Mouse (Mus musculus): ENCODE results near the gene Tppp3.

Tppp3 gene

DNA sequence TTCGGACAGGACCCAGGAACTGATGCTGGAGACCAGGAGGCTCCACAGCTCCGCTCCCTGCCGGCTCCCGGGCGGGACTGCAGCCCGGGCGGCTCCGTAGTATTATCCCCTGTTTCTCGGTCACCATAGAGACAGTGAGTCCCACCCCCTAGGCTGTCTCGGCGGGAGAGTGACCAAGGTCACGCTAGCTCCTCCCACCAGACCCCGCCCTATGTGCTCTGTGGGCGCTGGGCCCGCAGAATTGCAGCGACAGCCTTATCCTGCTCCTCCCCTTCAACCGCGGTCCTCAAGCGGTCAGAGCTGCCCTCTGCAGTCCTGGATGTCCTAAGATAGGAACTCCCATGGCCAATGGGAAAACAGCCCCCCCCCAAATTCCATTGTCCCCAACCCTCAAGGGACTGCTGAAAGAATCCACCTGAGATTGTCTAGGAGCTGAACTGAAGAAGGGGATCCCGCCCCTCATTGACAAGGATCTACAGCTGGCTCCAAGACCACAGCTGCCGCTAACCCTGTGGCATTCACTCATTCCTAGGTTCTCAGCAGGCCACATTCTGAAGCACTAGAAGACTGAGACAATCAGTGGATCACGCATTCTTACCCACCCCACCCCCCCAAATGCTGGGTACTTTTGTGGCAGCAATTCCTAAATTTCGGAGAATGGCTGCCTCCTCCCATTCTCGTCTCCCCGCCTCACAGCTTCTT lies at the start of gene Tppp3:
TSS of gene Tppp3 (minus strand) at position 213 of the 702 bp plus-strand sequence.
- peak; percentile 41 for DNase-seq

DNA sequence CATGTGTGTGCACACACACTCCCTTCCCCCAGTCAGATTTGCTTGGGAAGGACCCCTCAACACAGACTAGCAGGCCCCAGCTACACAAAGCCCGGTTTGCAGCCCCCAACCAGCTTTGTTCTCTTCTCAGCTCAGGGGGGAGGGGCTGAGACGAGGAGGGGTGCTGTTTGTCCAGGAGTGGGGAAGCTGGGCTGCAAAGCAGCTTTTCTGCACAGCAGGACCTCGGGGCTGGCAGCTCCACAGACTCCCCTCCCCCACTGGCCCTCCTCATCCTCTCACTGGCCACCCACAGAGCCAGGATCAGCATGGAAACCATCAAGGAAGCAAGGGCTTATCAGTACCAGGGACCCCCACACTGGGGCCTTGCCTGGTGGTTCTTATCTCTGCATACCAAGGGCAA lies 49.7 kb upstream of the Tppp3 start:
- no peak for DNase-seq

DNA sequence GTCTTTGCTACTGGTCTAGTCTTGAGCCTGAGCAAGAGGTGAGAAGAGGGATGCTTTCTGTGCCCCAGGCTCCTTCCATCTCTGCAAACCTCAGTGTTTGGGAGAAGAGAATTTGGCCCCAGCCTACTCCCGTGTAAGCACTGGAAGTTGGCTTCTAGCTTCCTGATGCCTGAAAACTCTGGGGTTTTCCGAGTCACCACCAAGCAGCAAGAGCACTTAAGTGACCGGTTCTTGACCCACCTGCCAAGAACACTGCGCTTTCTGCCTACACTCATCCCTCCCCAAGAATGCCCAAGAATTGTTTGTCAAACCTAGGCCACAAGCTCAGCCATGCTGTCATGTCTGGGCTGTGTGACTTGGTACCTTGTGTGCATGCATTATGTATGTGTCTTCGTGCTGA lies 49.2 kb upstream of the Tppp3 start:
- no peak for DNase-seq

DNA sequence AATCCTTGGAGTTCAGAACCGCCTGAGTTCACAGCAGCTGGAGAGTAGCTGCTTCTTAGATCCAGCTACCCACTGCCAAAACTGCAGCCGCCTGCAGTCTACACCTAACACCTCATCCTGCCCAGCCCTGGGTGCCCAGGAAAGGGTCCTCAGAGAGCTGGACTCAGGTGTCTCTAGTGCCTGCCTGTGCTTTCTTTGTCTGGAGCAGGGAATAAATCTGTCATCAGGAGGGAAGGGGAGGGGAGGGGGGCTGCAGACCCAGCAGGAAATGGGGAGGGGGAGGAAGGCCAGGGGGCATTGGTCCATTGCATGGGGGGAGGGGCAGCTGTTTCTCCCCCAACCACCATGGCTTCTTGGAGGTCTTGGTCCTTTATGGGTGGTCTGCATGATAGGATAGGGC lies 48.3 kb upstream of the Tppp3 start:
- DNase-seq, result no peak

DNA sequence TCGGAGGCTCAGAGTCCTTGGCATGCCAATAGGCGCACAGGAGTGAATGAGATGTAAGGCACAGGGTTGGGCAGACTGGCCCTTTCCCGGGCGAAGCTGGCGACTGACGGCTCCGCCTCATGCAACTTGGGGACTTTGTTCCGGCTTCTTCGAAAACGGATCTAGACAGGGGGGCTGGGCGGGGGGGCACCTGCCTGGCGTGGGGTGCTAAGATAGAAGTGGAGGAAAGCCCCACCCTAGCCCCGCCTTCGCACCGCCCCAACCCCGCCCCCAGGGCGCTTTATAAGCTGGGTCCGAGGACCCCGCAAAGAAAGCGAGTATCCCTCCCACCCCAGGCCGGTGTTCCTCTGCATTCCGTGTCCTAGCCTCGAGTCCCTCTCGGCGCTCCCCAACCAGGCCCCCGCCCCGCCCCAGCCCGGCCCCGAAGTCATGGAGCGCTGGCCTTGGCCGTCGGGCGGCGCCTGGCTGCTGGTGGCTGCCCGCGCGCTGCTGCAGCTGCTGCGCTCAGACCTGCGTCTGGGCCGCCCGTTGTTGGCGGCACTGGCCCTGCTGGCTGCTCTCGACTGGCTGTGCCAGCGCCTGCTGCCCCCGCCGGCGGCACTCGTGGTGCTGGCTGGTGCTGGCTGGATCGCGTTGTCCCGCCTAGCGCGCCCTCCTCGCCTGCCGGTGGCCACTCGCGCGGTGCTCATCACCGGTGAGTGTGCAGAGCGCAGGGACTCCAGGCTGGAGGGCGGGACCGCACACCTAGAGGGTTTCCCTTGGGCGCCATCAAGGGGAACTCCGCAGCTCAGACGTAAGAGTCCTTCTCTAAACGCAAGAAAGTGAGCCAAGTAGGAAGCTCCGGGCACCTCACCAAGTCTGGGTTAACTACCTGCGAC lies 47.3 kb upstream of the Tppp3 start, which contains the start of gene Hsd11b2:
TSS of gene Hsd11b2 (plus strand) at position 320 of the 878 bp plus-strand sequence.
- peak; percentile 70 for DNase-seq

DNA sequence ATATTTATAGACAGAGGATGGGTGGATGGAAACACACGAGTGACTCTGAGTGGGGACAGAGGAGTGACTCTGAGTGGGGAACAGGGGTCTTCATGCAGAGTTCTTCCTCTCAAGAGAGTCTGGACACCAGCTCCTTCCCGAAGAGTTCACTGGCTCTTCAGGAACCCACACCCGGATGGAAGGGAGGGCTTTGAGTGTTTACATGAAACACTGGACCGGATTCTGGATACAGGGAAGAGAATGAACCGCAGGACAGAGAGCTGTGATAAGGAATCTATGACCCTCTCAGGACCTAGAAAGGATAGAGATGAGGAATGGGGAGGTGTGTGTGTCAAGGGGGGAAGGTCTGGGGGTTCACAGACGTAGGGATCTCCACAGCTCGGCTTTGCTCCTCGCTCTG lies 46.0 kb upstream of the Tppp3 start:
- no peak for DNase-seq

DNA sequence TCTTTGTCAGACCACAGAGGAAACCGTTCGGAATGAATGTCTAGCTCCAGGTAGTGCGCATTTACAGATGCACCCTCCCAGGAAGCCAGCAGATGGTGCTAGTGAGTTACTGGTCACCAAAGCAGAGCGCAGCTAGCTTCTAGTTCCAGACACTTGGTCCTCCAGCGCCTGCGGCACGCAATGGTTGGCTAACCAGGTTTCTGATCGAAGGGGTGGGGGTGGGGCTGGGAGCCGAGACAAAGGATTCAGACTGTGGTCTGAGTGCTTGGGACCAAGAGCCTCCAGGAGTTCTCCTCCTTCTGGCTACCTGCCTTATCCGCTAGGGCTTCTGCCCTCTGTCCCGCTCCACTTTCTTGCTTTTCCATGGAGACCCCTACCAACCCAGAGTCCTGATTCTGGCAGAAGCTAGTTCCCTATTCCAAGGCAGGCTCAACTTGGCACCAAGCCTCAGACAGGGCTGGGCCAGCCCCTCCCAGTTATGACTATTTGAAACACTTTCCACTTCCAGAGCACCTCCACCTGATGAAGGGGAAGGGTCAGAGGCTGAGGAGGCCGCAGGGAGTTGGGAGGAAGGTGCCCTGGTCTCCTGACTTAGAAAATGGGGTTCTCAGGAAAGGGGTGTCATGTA lies 44.8 kb upstream of the Tppp3 start:
- peak; percentile 79 for DNase-seq

DNA sequence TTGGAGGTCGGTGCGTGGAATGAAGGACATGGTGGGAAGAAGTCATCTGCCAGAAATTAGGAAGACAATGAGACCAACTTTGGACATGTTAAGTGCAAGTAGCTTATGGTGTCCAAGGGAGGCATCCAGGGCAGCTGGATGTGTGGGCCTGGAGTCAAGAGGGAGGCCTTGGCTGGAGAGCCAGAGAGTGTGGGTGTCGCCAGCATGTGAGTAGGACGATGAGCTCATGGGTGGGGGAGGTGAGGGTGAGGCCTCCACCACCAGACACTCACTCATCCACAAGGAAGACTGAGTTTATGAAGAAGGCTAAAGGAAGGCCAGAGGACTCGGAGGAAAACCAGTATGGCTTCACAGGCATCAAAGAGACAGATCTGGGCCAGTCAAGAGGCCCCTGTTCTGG lies 43.3 kb upstream of the Tppp3 start:
- DNase-seq, result no peak

DNA sequence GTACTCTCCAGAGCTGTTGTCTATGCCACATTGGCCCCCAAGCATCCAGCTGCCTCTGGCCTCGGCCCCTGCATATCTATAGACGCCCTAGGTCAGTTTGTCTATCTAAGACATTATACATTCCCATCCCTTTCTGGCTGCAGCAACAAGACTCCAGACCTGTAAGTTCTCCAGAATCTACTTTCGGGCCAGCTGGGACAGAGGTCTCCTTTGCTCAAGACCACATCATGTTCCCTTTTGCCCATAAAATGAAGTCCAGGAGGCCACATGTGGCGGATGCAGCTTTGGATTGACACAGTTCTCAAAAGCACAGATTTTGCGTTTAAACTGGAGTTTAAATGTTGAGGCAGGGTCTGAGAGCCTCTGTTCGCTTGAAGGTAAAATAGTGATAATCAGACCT lies 42.9 kb upstream of the Tppp3 start:
- no peak for DNase-seq

DNA sequence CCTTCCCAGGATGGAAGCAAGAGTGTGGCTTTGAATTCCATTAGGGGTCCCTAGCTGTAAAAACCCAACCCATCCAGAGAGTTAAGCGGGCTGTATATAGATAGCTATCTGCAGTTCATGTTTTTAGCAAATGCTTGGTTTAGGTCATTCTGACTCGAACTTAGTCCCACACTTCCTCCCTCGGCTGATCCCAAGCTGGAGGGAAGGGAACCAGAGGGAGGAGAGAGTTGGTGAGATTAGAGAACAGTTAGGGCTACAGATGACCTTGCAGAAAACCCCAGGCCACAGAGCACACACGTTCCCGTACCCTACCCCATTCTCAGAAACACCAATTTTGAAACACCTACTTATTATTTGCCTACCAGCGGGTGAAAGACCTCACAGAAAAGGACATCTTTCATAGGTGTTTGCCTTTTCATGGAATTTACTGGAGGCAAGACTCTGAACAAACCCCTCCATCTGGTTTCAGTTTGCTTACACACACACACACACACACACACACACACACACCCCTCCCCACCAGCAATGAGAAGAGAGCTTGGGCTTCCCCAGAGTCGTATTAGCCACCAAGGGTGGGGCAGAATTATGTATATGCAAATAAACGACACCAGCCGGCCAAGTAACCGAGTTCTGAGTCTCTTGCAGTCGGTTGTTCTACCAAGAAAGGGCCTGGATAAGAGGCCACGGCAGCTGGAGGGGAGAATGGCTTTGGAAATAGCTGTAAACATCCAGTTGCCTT lies 38.8 kb upstream of the Tppp3 start:
- DNase-seq, result no peak

DNA sequence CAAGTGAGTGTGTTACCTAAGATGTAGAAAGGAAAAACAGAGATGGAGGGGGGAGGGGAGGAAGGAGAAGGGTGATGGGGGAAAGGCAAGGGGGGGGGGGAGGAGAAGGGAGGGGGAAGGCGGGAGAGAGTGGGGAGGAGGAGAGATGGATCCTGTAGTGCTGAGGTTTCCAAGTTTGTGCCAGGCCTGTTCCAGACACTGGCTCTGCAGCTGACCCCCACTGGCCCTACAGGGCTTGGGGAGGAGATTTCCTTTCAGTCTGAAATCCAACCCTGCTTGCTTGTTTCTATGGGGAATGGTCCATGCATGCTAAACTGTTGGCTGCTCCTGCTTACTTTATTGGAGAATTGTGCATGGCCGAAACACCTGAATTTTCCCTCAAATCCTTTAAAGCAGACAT lies 37.4 kb upstream of the Tppp3 start:
- no peak for DNase-seq

DNA sequence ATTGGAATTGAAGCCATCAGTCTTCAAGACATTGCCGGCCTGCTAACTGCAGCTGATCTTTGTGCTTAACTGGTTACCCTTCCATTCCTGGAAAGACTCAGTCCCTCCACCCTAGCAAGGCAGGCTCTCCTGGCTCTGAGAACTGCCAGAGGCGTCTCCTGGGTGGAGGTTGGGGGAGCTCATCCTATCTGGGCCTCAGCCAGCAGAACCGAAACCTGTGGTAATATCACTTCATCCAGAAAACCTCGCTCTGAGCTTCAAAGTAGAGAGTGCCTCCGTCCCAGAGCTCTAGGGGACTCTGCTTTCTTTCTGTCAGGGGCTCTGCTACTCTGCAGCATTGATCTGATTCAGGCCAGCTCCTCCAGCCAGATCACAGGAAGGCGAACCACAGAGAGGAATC lies 35.7 kb upstream of the Tppp3 start:
- DNase-seq, result no peak

DNA sequence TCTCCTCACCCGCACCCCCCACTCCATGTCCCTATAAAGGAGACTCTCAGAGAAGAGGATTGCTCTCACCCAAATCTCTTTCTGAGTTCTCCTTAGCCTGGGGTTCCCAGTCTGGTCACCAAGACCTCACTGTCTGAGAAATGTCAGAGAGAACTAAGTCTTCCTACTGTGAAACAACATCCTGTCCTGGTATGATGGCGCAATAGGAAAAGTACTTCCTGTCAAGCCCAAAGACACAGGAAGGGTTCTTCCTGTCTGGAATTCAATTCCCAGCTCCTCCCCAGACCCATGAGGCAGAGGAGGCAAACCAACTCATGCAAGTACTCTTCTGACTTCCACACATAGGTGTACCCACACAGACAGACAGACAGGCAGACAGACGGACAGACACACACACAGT lies 33.3 kb upstream of the Tppp3 start:
- no peak for DNase-seq

DNA sequence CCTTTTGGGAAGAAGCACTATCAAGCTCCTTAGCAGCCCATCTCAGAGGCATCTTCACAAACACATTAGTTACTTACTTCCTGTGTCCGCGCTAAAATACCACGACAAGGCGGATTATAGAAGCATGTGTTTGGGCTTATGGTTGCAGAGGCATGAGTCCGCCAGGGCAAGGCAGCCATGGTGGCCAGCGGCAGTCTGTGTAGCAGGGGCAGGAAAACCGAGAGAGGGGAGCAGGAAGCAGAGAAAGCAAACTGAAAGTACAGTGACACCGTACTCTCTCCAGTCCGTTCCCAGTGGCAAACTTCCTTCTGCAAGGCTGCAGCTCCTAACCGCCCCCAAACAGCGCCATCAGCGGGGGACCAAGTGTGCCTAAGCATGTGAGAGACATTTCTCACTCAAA lies 28.5 kb upstream of the Tppp3 start:
- peak; percentile 41 for DNase-seq

DNA sequence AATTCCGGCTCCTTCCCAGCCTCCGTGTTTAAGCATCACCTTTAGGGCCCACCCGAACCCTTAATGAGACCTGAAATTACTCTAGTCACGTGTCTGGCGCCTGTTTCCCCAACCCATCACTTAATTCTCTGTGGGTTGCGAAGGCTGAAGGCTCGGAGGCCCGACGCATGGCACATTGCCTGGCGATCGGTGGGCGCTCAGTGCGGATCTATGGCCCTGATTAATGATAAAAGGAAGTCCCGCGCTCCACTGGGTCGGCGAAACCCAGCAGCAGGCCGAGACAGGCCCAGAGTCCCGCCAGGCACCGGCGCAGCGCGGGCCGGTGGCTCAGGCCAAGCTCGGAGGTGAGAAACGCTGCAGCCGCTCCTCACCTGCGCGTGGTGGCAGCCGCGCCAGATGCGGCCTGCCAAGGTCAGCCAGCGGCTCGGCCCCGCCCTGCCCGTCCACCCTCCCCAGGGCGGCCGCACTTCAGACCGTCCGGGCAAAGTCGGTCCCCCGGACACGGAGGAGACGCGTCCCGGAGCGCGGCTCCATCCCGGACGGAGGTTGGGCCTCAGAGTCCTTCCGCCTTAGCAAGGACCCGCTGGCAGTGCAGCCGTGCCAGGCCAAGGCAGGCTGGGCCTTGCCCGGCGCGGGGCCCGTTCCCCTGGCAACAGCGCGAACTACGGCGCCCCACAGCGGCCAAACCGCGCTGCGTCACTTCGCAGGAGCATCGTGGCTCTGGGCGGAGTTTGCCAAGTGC lies 25.3 kb upstream of the Tppp3 start, which contains the start of gene Zdhhc1:
TSS of gene Zdhhc1 (minus strand) at position 464 of the 742 bp plus-strand sequence.
- peak; percentile 93 for DNase-seq

DNA sequence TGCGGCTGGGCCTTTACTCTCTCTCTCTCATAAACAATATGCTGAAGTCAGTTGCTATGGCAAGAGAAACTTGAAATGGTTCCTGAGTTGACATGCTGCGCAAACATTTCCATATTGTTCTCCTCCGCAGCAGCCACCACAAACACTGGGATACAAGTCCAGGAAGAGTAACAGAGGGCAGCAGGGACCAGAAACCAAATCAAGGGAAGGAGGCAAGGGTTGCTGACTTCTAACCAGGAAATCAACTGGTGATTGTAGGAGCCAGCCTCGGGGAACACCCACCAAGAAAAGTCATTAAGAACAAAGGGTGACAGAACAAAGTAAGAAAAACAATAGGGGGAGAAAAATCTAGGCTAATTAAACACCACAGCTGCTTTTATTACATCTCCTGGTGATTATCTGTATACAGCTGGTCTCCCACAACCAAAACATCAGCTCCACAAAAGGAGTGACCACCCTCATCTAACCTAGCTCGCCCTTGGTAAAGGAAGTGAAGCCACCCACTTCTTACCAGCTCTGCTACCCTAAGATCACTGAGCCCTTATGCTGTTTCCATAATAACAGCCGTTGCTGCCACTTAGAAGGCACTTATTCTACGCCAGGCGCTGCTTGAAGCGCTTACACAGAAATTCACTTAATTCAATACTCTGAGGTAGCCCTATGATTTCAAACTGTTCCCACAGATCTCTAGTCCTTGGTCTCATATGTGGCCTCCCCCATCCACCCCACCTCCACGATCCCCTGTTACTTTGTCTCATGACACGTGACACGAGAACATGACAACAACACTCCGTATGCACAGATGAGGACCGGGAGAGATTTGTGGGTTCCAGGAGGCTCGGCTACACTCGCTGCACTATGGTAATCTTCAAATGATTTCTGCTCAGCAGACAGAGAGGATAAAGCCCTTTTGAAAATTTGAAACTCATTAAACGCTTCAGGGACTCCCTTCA lies 24.3 kb upstream of the Tppp3 start:
- DNase-seq, result no peak

DNA sequence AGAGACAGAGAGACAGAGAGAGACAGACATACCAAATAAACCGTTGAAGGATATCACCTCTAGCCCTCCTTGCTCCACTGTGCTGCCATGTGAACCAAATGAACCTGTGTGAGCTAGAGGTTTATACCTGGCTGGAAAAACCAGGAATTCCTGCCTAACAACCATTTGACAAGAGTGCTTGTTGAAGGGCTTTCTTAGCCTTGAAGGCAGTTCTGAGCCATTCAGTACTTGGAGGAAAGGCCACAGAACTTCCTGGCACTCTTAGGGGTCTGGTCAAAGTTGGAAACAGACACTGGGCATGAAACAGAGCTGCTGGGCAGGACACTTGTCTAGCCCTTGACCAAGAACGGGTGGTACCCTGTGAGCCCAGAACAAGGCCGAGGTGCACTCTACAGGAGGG lies 23.2 kb upstream of the Tppp3 start:
- DNase-seq, result no peak

DNA sequence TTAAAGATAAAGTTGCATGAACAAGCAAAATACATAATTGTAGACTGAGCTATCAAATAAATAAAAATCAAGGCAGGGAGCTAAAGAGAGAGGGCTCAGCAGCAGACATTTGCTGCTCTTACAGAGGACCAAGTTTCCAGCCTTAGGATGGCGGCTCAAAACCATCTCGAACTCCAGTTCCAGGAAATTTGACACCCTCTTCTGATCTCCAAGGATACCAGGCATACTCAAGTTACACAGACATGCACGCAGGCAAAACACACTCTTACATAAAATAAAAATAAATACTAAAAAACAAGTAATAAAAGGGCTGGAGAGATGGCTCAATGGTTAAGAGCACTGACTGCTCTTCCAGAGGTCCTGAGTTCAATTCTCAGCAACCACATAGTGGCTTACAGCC lies 22.2 kb upstream of the Tppp3 start:
- no peak for DNase-seq

DNA sequence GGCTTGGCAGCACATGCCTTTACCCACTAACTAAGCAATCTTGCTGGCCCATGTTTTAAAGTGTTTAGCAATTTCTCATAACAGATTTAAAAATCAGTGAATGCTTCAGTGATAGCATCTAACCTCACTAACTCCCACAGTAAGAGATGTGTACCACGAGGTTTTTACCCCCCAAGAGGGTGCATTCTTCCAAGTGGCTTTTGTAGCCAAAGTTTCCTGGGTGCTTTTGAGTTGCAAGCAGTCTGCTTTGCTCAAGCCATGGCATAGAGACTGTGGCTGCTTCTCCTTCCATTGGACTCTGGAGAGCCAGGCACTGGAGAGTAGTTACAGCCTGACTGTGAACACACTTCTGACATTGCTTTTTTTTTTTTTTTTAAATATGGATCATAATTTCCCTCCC lies 18.0 kb upstream of the Tppp3 start:
- DNase-seq, result no peak

DNA sequence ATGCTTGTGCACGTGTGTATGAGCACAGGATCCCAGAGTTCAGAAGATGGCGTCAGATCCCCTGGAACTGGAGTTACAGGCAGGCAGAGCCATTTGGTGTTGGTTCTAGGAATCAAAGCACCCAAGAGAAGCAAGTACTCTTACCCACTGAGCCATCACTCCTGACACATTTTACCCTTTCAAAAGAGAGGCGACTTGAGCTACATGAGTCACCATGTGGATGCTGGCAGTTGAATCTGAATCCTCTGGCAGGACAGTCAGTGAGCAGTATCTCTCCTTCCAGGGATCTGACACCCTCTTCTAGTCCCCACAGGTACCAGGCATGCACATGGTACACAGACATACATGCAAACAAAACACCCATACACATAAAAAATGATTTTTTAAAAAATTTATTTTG lies 16.8 kb upstream of the Tppp3 start:
- no peak for DNase-seq

DNA sequence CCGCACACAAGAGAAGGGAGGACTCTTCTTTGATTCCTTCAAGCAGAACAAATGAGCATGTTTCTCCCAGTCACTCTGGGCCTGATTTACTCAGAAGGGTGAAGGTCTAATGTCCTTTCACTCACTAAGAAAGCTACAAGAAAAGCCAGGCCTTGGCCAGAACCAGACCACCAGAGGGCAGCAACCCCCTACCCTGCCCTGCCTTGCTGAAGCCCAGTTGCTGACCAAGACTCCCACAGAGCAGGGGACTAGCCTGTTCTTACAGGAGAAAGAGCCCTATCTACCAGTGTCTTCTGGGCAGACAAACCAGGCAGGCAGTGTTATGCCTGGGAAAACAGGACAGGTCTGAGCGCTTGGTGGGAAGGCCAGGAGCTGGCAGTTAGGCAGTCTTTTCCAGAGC lies 13.1 kb upstream of the Tppp3 start:
- DNase-seq, result peak; percentile 64
